Mouse (Mus musculus) lung, postnatal 0 days (tissue): ENCODE measurements around the gene Smim24.

Source experiments
- CTCF ChIP-seq: IDR thresholded peaks from 2 replicates; pipeline ENCODE4 v1.5.1; 2016; ENCODE audit warnings: antibody characterized with exemption, mild to moderate bottlenecking
- EP300 ChIP-seq: IDR thresholded peaks from 2 replicates; pipeline ENCODE4 v1.6.1; 2016; ENCODE audit warnings: antibody characterized with exemption, mild to moderate bottlenecking, control low read depth

DNA sequence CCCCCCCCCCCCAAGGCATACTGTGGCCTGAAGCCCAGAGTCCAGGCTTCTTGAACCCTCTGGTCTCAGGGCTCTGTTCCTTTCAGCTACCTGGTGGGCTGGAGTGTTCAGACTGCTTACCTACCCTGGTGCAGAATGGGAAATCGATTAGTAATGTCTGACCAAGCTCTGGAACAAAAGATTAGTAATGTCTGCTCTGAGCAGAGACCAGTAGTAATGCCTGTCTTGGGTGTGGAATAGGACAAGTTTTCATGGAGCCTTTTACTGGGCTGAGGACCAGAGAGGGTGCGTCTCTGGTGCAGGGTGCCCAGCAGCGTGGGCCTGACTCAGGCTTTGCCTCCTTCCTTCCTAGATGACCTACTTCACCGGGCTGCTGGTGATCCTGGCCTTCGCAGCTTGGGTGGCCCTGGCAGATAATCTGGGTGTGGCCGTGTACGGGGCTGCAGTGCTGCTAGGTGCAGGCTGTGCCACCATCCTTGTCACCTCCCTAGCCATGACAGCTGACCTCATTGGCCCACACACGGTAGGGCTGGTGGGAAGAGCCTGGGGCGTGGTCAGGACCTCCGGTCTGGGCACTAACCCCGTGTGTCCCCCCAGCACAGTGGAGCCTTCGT, 30.4 kb upstream of the Smim24 start:
- TF ChIP-seq CTCF, result no peak
- no peak for TF ChIP-seq EP300
